Mouse (Mus musculus) heart, adult 2 months (tissue): ENCODE data around the gene Nup98.

Experiments used
- CTCF ChIP-seq: fragments of 200-600 bp; IDR thresholded peaks from 2 replicates; pipeline ENCODE4 v1.8.1; 2022; ENCODE audit warnings: antibody characterized with exemption, mild to moderate bottlenecking, moderate library complexity
- EP300 ChIP-seq: fragments of 200-500 bp; IDR thresholded peaks from 2 replicates; pipeline ENCODE4 v1.6.1; 2011; ENCODE audit warnings: low read depth, low read length, control low read depth; ENCODE audit not compliant: insufficient read depth
- POLR2A ChIP-seq: fragments of 200-500 bp; IDR thresholded peaks from 2 replicates; pipeline ENCODE4 v1.6.1; 2011; ENCODE audit warnings: mild to moderate bottlenecking, low read depth, low read length, control low read depth; ENCODE audit not compliant: insufficient read depth

DNA sequence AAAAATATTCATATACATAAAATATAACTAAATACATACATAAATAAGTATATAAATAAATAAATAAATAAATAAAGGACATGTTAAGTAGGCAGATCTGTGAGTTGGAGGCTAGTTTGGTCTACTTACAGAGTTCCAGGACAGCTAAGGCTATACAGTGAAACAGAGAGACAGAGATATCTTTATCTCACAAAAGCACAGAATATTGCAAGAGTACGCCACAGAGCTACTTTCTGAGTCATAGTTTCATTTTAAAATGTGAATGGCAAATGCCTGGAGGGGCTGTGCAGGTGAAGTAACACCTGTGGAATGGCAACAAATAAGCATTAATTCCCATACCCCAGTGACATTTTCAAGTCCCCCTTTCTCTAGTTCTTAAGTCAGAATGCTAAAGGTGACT, 43.7 kb upstream of the Nup98 start:
- TF ChIP-seq POLR2A (no peak), EP300 (no peak), CTCF (no peak)
